Comparison of ENCODE assay signal across 7 mouse cellular contexts in genomic region chr5:138994108-138994785, GRCm38 (mm10). TPM values are rescaled to one million over a fixed set of nuclear protein-coding genes. Genes with fewer than 3 reads are reported as not detected.
DNase-seq lines count a peak whose midpoint lies in the region; ATAC-seq and TF ChIP-seq lines count a peak whose summit lies in the region.

No protein-coding gene starts in this region.

- peak overlapping the region; percentile 82 for H3K9ac ChIP-seq in heart, postnatal 0 days (replicated peaks; ENCODE audit: low read depth, low read length)
- H3K9ac ChIP-seq in midbrain, embryonic 15.5 days, result peak overlapping the region; percentile 76

- peak overlapping the region; percentile 79 for H3K4me2 ChIP-seq in heart, postnatal 0 days (ENCODE audit: low read depth, low read length)
- H3K4me2 ChIP-seq in midbrain, embryonic 15.5 days, result peak overlapping the region; percentile 98

- no peak; the same call in none of the 2 replicates for ATAC-seq in heart, postnatal 0 days (ENCODE audit: insufficient read depth, low read depth)
- ATAC-seq in midbrain, embryonic 15.5 days (replicated peaks), result peak; percentile 8; the same call in 1 of the 2 replicates

- H3K9me3 ChIP-seq in heart, postnatal 0 days (replicated peaks; ENCODE audit: control insufficient read depth, low read length), result no peaks in the 10 kb centered on the region
- no peaks in the 10 kb centered on the region for H3K9me3 ChIP-seq in midbrain, embryonic 15.5 days

- WGBS in thymus, adult 2 months, result 2% methylated on average over 48 of the region's 48 CpGs
- WGBS in heart, postnatal 0 days, result under 1% methylated on average over 45 of the region's 48 CpGs
- WGBS in midbrain, embryonic 15.5 days, result under 1% methylated on average over 47 of the region's 48 CpGs

- TF ChIP-seq EP300 in heart, postnatal 0 days (IDR thresholded peaks at IDR 0.05; ENCODE audit: low read depth), result no peak

- no peak overlapping the region for H3K27ac ChIP-seq in thymus, adult 2 months (ENCODE audit: control insufficient read depth, insufficient read depth, low read length)
- peak overlapping the region; percentile 95 for H3K27ac ChIP-seq in heart, postnatal 0 days (ENCODE audit: low read depth)
- peak overlapping the region; percentile 89 for H3K27ac ChIP-seq in midbrain, embryonic 15.5 days

- DNase-seq in thymus, adult 2 months, result no peak
- DNase-seq in thymus, postnatal 10 days (ENCODE audit: low spot score in 2 of 2), result no peak
- DNase-seq in brain, adult 2 months (ENCODE audit: low read depth, low spot score), result peak; percentile 46
- DNase-seq in heart, postnatal 0 days (ENCODE audit: low spot score), result no peak
- DNase-seq in kidney, postnatal 4 days, result peak; percentile 64 to 77
- no peak for DNase-seq in spleen, postnatal 4 days (ENCODE audit: low spot score in 2 of 2)

- H3K4me1 ChIP-seq in thymus, adult 2 months (replicated peaks; ENCODE audit: control insufficient read depth, insufficient read depth, low read length), result 0 out of 2 replicates have a peak, but pooled peaks cover 5% of the 10 kb centered on the region
- peaks cover 48% of the 10 kb centered on the region for H3K4me1 ChIP-seq in heart, postnatal 0 days (ENCODE audit: control insufficient read depth, insufficient read depth)
- H3K4me1 ChIP-seq in midbrain, embryonic 15.5 days, result peaks cover 63% of the 10 kb centered on the region

- TF ChIP-seq POLR2A in thymus, adult 2 months (IDR thresholded peaks at IDR 0.05; ENCODE audit: control insufficient read depth, extremely low read depth, insufficient read depth, low read length, poor library complexity), result no peak

- H3K4me3 ChIP-seq in thymus, adult 2 months (ENCODE audit: control insufficient read depth, insufficient read depth, low read length), result peak overlapping the region; percentile 34
- peak overlapping the region; percentile 59 for H3K4me3 ChIP-seq in heart, postnatal 0 days (ENCODE audit: low read depth, low read length)
- H3K4me3 ChIP-seq in midbrain, embryonic 15.5 days, result peak overlapping the region; percentile 76

- peaks cover 31% of the 10 kb centered on the region for H3K27me3 ChIP-seq in thymus, adult 2 months (ENCODE audit: control insufficient read depth, insufficient read depth, low read length)
- H3K27me3 ChIP-seq in heart, postnatal 0 days (ENCODE audit: control insufficient read depth, insufficient read depth, low read length), result peaks cover 34% of the 10 kb centered on the region
- peaks cover 53% of the 10 kb centered on the region for H3K27me3 ChIP-seq in midbrain, embryonic 15.5 days (replicated peaks)

- TF ChIP-seq CTCF in thymus, adult 2 months (IDR thresholded peaks at IDR 0.05; ENCODE audit: borderline replicate concordance, control insufficient read depth, extremely low read depth, insufficient read depth, low read length, poor library complexity), result no peak
- no peak for TF ChIP-seq CTCF in heart, postnatal 0 days (IDR thresholded peaks at IDR 0.05; ENCODE audit: low read depth)

- no peaks in the 10 kb centered on the region for H3K36me3 ChIP-seq in thymus, adult 2 months (ENCODE audit: control insufficient read depth, insufficient read depth, low read length)
- no peaks in the 10 kb centered on the region for H3K36me3 ChIP-seq in heart, postnatal 0 days (replicated peaks; ENCODE audit: control insufficient read depth, insufficient read depth, low read length)
- H3K36me3 ChIP-seq in midbrain, embryonic 15.5 days (replicated peaks), result no peaks in the 10 kb centered on the region

RNA-seq across cellular contexts. Expression of gene Pdgfa, which starts 2.9 kb away (rescaled TPM):
- polyA plus RNA-seq in thymus, adult 2 months (2012; rRNA removed), result 10.7 and 12.6 TPM in 2 replicates
- 60.5 and 78.0 TPM in 2 replicates for total RNA-seq in heart, postnatal 0 days (2014; rRNA removed; ENCODE audit: low replicate concordance)
- polyA plus RNA-seq in heart, postnatal 0 days (2015; fragmentation: Nextera tagmentation; extraction: Ambion mirVana), result 47.2 and 49.6 TPM in 2 replicates
- 22.5 and 23.6 TPM in 2 replicates for polyA plus RNA-seq in midbrain, embryonic 15.5 days (2015; fragmentation: Nextera tagmentation; extraction: Ambion mirVana)

Comparison
In these comparisons a context has a peak if more than half of its experiments do, and no peak if none do; other contexts are left out.
1. DNase-seq: peak in brain, adult 2 months (single experiment) and kidney, postnatal 4 days (2 of 2); none in thymus, adult 2 months (single experiment), thymus, postnatal 10 days (0 of 2), heart, postnatal 0 days (single experiment) and spleen, postnatal 4 days (0 of 2).
2. Peak in every context shown above with its lines, with median percentiles within 50 percentile points of each other: H3K4me3 ChIP-seq.